Mouse (Mus musculus): Measurements from ENCODE around the gene Ceacam1. TPM values are rescaled to one million over a fixed set of nuclear protein-coding genes. Genes with fewer than 3 reads are reported as not detected.
"Not testable (repeated sequence)": the region's sequence is repeated elsewhere in the genome, so short reads cannot be mapped to it uniquely, and the experiment has no call there.

Gene Ceacam1
- polyA plus RNA-seq, 1 experiment from 2014 or later = 54.7 TPM

DNA sequence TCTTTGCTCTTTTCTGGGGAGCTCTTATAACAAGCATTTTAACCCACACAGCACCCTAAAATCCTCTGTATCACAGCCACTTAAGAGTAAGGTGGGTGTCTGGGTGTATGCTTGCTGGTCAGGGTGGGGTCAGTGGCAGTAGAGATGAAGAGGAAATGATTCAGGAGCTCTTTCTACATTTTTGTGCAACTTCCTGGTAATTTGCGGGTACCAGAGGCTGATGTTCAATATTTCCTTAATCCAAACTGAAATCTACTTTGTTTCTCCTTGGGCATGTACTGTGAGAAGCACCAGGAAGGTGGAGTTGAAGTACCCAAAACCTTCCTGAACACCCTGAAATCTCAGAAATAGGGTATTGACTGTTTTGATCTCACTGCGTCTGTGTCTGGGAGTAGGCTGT lies 40.7 kb downstream of the Ceacam1 start:
- Histone ChIP-seq H3K36me3 (no peaks in the 10 kb centered on the region), H3K4me1 (peaks cover 23% of the 10 kb centered on the region; the same call in 1 of the 2 replicates), H3K27ac (peak overlapping the region; percentile 59; the same call in 1 of the 2 replicates), H3K9me3 (no peaks in the 10 kb centered on the region), H3K4me2 (0 out of 2 replicates have a peak overlapping the region, but pooled peaks have one; percentile 3), H3K4me3 (replicated peaks) (no peak overlapping the region), H3K27me3 (replicated peaks) (no peaks in the 10 kb centered on the region), H3K9ac (no peak overlapping the region)
- 77% methylated on average over 2 of the region's 2 CpGs for WGBS
- ATAC-seq (ENCODE audit: insufficient read depth, low FRiP score, low read depth) = no peak

DNA sequence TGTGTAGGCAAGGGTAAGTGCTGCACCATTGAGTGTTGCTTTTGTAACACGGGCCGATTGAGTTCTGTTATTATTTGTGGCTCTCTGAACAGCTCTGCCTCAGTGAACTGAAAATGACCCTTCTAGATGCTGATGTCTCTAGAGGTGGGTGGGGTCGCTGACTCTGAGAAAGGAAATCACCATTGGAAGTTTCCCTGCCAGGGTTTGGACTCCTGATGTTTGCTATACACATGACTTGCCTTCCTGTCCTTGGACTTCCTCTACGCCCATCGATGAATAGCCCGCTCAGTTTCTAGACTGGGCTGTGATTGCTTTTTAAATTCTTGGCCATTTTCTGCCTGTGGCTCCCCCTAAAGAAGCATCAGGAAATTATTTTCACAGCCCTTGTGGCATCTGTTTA lies 41.2 kb downstream of the Ceacam1 start:
- Histone ChIP-seq H3K36me3 (no peaks in the 10 kb centered on the region), H3K9me3 (no peaks in the 10 kb centered on the region), H3K4me1 (peaks cover 23% of the 10 kb centered on the region; the same call in 1 of the 2 replicates), H3K9ac (no peak overlapping the region), H3K4me3 (replicated peaks) (no peak overlapping the region), H3K27me3 (replicated peaks) (no peaks in the 10 kb centered on the region), H3K4me2 (no peak overlapping the region), H3K27ac (peak overlapping the region; percentile 59; the same call in 1 of the 2 replicates)
- ATAC-seq (ENCODE audit: insufficient read depth, low FRiP score, low read depth) = no peak
- 72% methylated on average over 6 of the region's 6 CpGs for WGBS

GRCm38 (mm10) chr7:25435546-25435851 lies 41.9 kb downstream of the Ceacam1 start:
- H3K4me1 ChIP-seq = peaks cover 23% of the 10 kb centered on the region; the same call in 1 of the 2 replicates
- ATAC-seq (ENCODE audit: insufficient read depth, low FRiP score, low read depth) = no peak
- no peaks in the 10 kb centered on the region for H3K9me3 ChIP-seq
- no peak overlapping the region for H3K9ac ChIP-seq
- no peak overlapping the region for H3K4me3 ChIP-seq (replicated peaks)
- peak overlapping the region; percentile 48; the same call in 1 of the 2 replicates for H3K27ac ChIP-seq
- H3K4me2 ChIP-seq = no peak overlapping the region
- no peaks in the 10 kb centered on the region for H3K27me3 ChIP-seq (replicated peaks)
- H3K36me3 ChIP-seq = no peaks in the 10 kb centered on the region
- WGBS = 87% methylated on average over 2 of the region's 2 CpGs

DNA sequence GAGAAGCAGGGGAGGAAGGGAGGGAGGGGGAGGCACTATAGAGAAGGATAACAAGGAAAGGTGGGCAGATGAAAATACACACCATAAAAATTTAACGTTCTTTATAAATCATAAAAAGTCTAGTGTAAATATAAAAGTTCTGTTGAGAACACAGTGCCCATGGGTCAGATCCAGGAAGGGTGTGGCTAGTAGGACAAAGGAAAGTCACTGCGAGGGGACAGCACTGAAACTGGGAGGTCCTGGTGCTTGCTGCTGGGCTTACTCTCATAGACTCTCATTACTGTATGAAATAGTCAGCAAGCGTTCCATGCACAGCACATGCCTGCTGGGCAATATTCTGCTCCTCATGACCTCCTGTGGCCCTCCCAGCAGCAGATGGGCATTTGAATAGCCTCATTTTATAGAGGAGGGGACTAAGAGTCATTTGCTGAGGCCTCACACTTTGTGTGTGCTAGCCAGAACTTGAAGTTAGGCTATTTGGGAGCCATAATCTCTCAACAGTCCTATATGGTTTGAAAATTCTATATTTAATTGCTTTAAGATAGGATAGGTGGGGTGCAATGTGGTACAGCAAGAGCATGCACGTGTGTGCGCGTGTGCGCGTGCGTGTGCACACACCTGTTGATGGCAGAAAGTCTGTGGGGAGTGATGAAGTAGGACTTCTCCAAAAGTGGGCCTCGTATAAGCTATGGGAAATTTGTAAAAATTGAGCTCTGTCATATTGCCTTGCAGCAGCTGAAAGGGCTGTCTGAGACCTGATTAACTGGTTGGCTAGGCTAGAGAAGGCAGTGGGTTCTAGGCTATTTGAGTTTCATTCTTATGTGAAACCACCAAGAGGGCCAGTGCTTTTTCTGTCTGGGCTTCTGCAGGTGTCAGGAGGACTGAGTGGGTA lies 42.5 kb downstream of the Ceacam1 start:
- Histone ChIP-seq H3K27ac (peak overlapping the region; percentile 73), H3K4me1 (peaks cover 20% of the 10 kb centered on the region; the same call in 1 of the 2 replicates), H3K4me3 (replicated peaks) (no peak overlapping the region), H3K36me3 (no peaks in the 10 kb centered on the region), H3K9ac (no peak overlapping the region), H3K27me3 (replicated peaks) (no peaks in the 10 kb centered on the region), H3K9me3 (no peaks in the 10 kb centered on the region), H3K4me2 (no peak overlapping the region)
- 82% methylated on average over 10 of the region's 10 CpGs for WGBS
- ATAC-seq (ENCODE audit: insufficient read depth, low FRiP score, low read depth) = no peak

GRCm38 (mm10) chr7:25433781-25434560 lies 43.4 kb downstream of the Ceacam1 start:
- no peak for ATAC-seq (ENCODE audit: insufficient read depth, low FRiP score, low read depth)
- Histone ChIP-seq H3K4me1 (peaks cover 15% of the 10 kb centered on the region; the same call in 1 of the 2 replicates), H3K27me3 (replicated peaks) (no peaks in the 10 kb centered on the region), H3K36me3 (no peaks in the 10 kb centered on the region), H3K4me2 (no peak overlapping the region), H3K9me3 (no peaks in the 10 kb centered on the region), H3K9ac (no peak overlapping the region), H3K27ac (peak overlapping the region; percentile 73), H3K4me3 (replicated peaks) (no peak overlapping the region)
- 79% methylated on average over 9 of the region's 9 CpGs for whole genome bisulfite sequencing

GRCm38 (mm10) chr7:25433007-25433541 lies 44.3 kb downstream of the Ceacam1 start:
- Histone ChIP-seq H3K36me3 (no peaks in the 10 kb centered on the region), H3K27ac (peak overlapping the region; percentile 73), H3K4me1 (peaks cover 15% of the 10 kb centered on the region; the same call in 1 of the 2 replicates), H3K9me3 (no peaks in the 10 kb centered on the region), H3K27me3 (replicated peaks) (no peaks in the 10 kb centered on the region), H3K4me3 (replicated peaks) (no peak overlapping the region), H3K9ac (no peak overlapping the region), H3K4me2 (no peak overlapping the region)
- WGBS = 18% methylated on average over 5 of the region's 5 CpGs
- peak; percentile 65; the same call in 1 of the 2 replicates for ATAC-seq (ENCODE audit: insufficient read depth, low FRiP score, low read depth)

- peaks cover 15% of the 10 kb centered on the region; the same call in 1 of the 2 replicates for H3K4me1 ChIP-seq
- peak overlapping the region; percentile 73; the same call in 1 of the 2 replicates for H3K27ac ChIP-seq
- 79% methylated on average over 6 of the region's 6 CpGs for WGBS
Measured at GRCm38 (mm10) chr7:25432381-25432780, 45.0 kb downstream of the Ceacam1 start.

DNA sequence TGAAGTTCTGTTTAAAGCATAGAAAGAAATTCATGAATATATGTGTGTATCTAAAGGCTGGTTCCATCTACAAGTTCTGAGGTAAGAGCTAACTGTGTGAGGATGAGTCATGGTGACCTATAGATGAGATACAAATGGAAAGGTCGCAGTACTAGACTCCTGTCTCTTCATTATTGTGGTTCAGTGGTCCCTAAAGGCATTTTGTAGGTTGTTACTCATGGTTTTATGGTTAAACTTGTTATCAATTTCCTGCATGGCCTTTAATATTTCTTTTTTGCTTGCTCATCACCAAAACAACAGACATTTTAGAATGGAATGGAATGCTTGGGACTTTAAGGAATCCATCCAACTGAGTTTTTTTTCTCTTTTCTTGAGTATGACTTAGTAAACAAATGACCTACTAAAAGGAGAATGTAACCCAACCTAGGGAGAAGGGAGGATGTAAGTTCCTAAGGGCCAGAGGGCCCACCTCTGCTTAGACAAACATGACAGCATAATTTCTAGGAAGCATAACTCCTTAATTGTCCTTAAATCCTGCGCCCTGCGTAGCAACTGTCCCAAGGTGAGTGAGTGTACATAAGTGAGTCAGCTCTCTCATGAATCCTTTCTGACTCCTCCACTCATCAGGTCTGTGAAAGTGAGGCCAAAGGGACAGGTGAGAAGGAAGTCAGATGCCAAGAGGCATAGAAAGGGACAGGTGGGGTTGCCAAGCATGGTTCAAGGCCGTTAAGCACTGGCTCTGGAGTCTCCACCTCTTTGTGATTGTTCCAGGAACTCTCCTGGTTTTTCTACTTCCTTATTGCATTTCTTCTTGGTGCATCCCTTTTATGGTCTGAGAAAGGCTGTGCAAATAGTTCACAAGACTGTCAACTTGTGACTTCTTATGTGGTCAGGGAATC lies 47.3 kb downstream of the Ceacam1 start:
- Histone ChIP-seq H3K9me3 (no peaks in the 10 kb centered on the region), H3K4me2 (no peak overlapping the region), H3K27me3 (replicated peaks) (no peaks in the 10 kb centered on the region), H3K36me3 (no peaks in the 10 kb centered on the region), H3K9ac (no peak overlapping the region), H3K4me3 (replicated peaks) (no peak overlapping the region), H3K4me1 (peaks cover 14% of the 10 kb centered on the region; the same call in 1 of the 2 replicates), H3K27ac (peak overlapping the region; percentile 13; the same call in 1 of the 2 replicates)
- 71% methylated on average over 4 of the region's 4 CpGs for WGBS
- ATAC-seq (ENCODE audit: insufficient read depth, low FRiP score, low read depth) = no peak

More at GRCm38 (mm10) chr7:25432381-25432780, 45.0 kb downstream of the Ceacam1 start:
- H3K27me3 ChIP-seq (replicated peaks) = no peaks in the 10 kb centered on the region
- no peak overlapping the region for H3K4me3 ChIP-seq (replicated peaks)
- no peaks in the 10 kb centered on the region for H3K36me3 ChIP-seq
- H3K4me2 ChIP-seq = no peak overlapping the region
- no peak for ATAC-seq (ENCODE audit: insufficient read depth, low FRiP score, low read depth)
- no peak overlapping the region for H3K9ac ChIP-seq
- no peaks in the 10 kb centered on the region for H3K9me3 ChIP-seq

- no peak overlapping the region for H3K4me3 ChIP-seq (replicated peaks)
- H3K27me3 ChIP-seq (replicated peaks) = no peaks in the 10 kb centered on the region
- no peaks in the 10 kb centered on the region for H3K36me3 ChIP-seq
- WGBS = 95% methylated on average over 3 of the region's 3 CpGs
- H3K4me2 ChIP-seq = no peak overlapping the region
- no peak overlapping the region for H3K9ac ChIP-seq
- H3K4me1 ChIP-seq = peaks cover 5% of the 10 kb centered on the region; the same call in 1 of the 2 replicates
- ATAC-seq (ENCODE audit: insufficient read depth, low FRiP score, low read depth) = no peak
- H3K27ac ChIP-seq = no peak overlapping the region
- no peaks in the 10 kb centered on the region for H3K9me3 ChIP-seq
Measured at GRCm38 (mm10) chr7:25428321-25428720, 49.1 kb downstream of the Ceacam1 start.

GRCm38 (mm10) chr7:25427144-25427543 lies 50.3 kb downstream of the Ceacam1 start:
- 81% methylated on average over 5 of the region's 5 CpGs for WGBS
- H3K4me2 ChIP-seq = no peak overlapping the region
- no peak overlapping the region for H3K9ac ChIP-seq
- no peaks in the 10 kb centered on the region for H3K9me3 ChIP-seq
- H3K36me3 ChIP-seq = no peaks in the 10 kb centered on the region
- ATAC-seq (ENCODE audit: insufficient read depth, low FRiP score, low read depth) = no peak
- no peaks in the 10 kb centered on the region for H3K27me3 ChIP-seq (replicated peaks)
- H3K27ac ChIP-seq = no peak overlapping the region
- H3K4me3 ChIP-seq (replicated peaks) = no peak overlapping the region
- no peaks in the 10 kb centered on the region for H3K4me1 ChIP-seq

DNA sequence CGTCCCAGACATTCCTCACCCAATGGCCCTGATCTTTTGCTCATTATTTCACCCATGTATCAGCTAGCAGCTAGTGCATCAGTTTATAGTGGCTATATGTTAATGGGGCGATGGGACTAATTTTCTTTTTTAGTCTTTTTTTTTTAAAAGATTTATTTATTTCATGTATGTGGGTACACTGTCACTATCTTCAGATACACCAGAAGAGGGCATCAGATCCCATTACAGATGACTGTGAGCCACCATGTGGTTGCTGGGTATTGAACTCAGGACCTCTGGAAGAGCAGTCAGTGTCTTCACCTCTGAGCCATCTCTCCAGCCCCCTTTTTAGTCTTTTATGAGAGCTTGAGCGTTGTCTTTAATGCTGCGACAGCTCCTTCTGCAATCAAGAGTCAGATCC lies 51.0 kb downstream of the Ceacam1 start:
- H3K27me3 ChIP-seq (replicated peaks); H3K4me2 ChIP-seq: not testable (repeated sequence)
- WGBS = 90% methylated on average over 4 of the region's 4 CpGs

More for the DNA sequence above, 51.0 kb downstream of the Ceacam1 start:
- not testable (repeated sequence) for H3K9me3 ChIP-seq; H3K4me3 ChIP-seq (replicated peaks); H3K4me1 ChIP-seq; H3K27ac ChIP-seq; H3K36me3 ChIP-seq; ATAC-seq (ENCODE audit: insufficient read depth, low FRiP score, low read depth); H3K9ac ChIP-seq

All from stomach, embryonic 15.5 days (tissue).